Mouse (Mus musculus): ENCODE results near the gene Dlg1. TPM values are rescaled to one million over a fixed set of nuclear protein-coding genes. Genes with fewer than 3 reads are reported as not detected.

Dlg1 gene
- polyA plus RNA-seq, 1 experiment from 2014 or later, result 33.0 TPM

GRCm38 (mm10) chr16:31866911-31867310 is 203.7 kb downstream of the Dlg1 start:
- no peak for ATAC-seq (ENCODE audit: insufficient number of reproducible peaks, insufficient read depth, low FRiP score, low TSS enrichment, low read depth)
- peaks cover 81% of the 10 kb centered on the region for H3K36me3 ChIP-seq

DNA sequence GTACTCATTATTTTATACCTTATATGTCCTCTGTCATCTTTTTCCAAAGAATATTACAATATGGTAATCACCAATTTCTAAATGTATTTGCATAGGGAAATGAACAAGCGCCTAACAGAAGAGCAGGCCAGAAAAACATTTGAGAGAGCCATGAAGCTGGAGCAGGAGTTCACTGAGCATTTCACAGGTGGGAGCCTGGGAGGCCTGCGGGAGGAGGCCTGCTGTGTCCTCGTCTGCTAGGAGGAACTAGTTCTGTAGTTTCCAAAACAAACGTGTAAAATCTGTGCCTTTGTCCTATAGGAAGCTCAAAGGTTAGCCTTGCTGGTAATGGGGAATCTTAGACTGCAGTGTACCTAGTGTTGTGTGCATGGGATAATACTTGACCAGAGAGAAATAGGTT is 204.5 kb downstream of the Dlg1 start:
- no peak overlapping the region for H3K9ac ChIP-seq
- H3K36me3 ChIP-seq, result peaks cover 77% of the 10 kb centered on the region
- 86% methylated on average over 4 of the region's 4 CpGs for WGBS

More at GRCm38 (mm10) chr16:31866911-31867310, 203.7 kb downstream of the Dlg1 start:
- Histone ChIP-seq H3K4me2 (no peak overlapping the region), H3K4me1 (no peaks in the 10 kb centered on the region), H3K9me3 (no peaks in the 10 kb centered on the region), H3K27me3 (no peaks in the 10 kb centered on the region), H3K27ac (no peak overlapping the region), H3K4me3 (no peak overlapping the region), H3K9ac (no peak overlapping the region)
- 86% methylated on average over 3 of the region's 3 CpGs for WGBS

DNA sequence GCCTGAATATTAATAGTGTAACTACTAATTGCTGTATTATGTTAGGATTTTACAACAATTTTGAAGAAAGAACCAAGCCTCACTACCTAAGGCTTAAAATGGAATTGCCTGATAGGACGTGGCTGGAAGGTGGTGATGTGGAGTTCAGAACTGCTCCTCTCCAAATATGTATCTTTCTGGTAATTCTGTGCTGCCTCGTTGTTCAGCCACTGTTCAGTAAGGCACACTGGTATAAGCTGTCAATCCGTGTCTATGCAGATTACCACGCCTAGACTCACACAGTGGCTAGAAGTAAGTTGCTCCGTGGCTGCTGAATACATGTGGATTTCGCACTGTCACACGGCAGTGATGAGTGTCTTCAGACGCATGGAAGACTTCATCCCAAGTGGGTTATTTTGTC is 210.5 kb downstream of the Dlg1 start:
- no peak for ATAC-seq (ENCODE audit: insufficient number of reproducible peaks, insufficient read depth, low FRiP score, low TSS enrichment, low read depth)
- H3K9me3 ChIP-seq, result no peaks in the 10 kb centered on the region
- peaks cover 6% of the 10 kb centered on the region for H3K4me1 ChIP-seq
- H3K27me3 ChIP-seq, result no peaks in the 10 kb centered on the region
- 94% methylated on average over 8 of the region's 8 CpGs for WGBS
- H3K4me3 ChIP-seq, result no peak overlapping the region
- H3K27ac ChIP-seq, result no peak overlapping the region
- H3K36me3 ChIP-seq, result peaks cover 50% of the 10 kb centered on the region
- no peak overlapping the region for H3K4me2 ChIP-seq
- H3K9ac ChIP-seq, result no peak overlapping the region

More for the DNA sequence above, 204.5 kb downstream of the Dlg1 start:
- Histone ChIP-seq H3K27ac (no peak overlapping the region), H3K4me1 (no peaks in the 10 kb centered on the region), H3K4me3 (no peak overlapping the region), H3K4me2 (no peak overlapping the region), H3K27me3 (no peaks in the 10 kb centered on the region), H3K9me3 (no peaks in the 10 kb centered on the region)
- ATAC-seq (ENCODE audit: insufficient number of reproducible peaks, insufficient read depth, low FRiP score, low TSS enrichment, low read depth), result no peak

DNA sequence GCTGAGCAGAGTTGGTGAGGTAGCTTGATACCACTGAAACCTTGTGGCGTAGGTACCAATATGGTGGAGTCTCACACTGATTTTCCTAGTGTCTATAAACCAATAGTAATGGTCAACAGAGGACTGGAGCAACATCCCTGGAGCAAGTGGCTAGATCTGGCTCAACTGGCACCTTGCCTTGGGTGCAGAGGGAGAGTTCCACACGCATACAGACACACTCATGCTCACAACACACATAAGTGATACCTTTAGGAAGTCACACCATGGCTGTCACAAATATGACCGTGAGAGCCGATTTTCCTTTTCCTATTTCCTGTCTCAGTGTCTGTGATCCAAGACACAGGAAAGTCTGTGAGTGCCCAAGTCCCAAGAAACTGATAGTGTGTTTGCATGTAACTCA is 212.1 kb downstream of the Dlg1 start:
- Histone ChIP-seq H3K27ac (no peak overlapping the region), H3K9ac (no peak overlapping the region), H3K4me3 (no peak overlapping the region), H3K4me1 (peaks cover 20% of the 10 kb centered on the region), H3K36me3 (peaks cover 33% of the 10 kb centered on the region), H3K9me3 (no peaks in the 10 kb centered on the region), H3K27me3 (no peaks in the 10 kb centered on the region), H3K4me2 (no peak overlapping the region)
- 96% methylated on average over 4 of the region's 4 CpGs for WGBS
- no peak for ATAC-seq (ENCODE audit: insufficient number of reproducible peaks, insufficient read depth, low FRiP score, low TSS enrichment, low read depth)

GRCm38 (mm10) chr16:31876386-31876785 is 213.1 kb downstream of the Dlg1 start:
- H3K9ac ChIP-seq, result no peak overlapping the region
- H3K4me3 ChIP-seq, result no peak overlapping the region
- H3K27ac ChIP-seq, result no peak overlapping the region
- 82% methylated on average over 10 of the region's 10 CpGs for WGBS
- peaks cover 21% of the 10 kb centered on the region for H3K4me1 ChIP-seq
- H3K27me3 ChIP-seq, result no peaks in the 10 kb centered on the region
- no peaks in the 10 kb centered on the region for H3K9me3 ChIP-seq
- peaks cover 23% of the 10 kb centered on the region for H3K36me3 ChIP-seq
- no peak for ATAC-seq (ENCODE audit: insufficient number of reproducible peaks, insufficient read depth, low FRiP score, low TSS enrichment, low read depth)
- no peak overlapping the region for H3K4me2 ChIP-seq

GRCm38 (mm10) chr16:31878052-31878451 is 214.8 kb downstream of the Dlg1 start:
- no peaks in the 10 kb centered on the region for H3K9me3 ChIP-seq
- H3K36me3 ChIP-seq, result peaks cover 16% of the 10 kb centered on the region
- no peak overlapping the region for H3K27ac ChIP-seq
- no peak overlapping the region for H3K4me3 ChIP-seq
- no peak overlapping the region for H3K9ac ChIP-seq
- ATAC-seq (ENCODE audit: insufficient number of reproducible peaks, insufficient read depth, low FRiP score, low TSS enrichment, low read depth), result no peak
- H3K4me2 ChIP-seq, result no peak overlapping the region
- no peaks in the 10 kb centered on the region for H3K27me3 ChIP-seq
- 70% methylated on average over 6 of the region's 6 CpGs for WGBS
- H3K4me1 ChIP-seq, result peaks cover 28% of the 10 kb centered on the region

DNA sequence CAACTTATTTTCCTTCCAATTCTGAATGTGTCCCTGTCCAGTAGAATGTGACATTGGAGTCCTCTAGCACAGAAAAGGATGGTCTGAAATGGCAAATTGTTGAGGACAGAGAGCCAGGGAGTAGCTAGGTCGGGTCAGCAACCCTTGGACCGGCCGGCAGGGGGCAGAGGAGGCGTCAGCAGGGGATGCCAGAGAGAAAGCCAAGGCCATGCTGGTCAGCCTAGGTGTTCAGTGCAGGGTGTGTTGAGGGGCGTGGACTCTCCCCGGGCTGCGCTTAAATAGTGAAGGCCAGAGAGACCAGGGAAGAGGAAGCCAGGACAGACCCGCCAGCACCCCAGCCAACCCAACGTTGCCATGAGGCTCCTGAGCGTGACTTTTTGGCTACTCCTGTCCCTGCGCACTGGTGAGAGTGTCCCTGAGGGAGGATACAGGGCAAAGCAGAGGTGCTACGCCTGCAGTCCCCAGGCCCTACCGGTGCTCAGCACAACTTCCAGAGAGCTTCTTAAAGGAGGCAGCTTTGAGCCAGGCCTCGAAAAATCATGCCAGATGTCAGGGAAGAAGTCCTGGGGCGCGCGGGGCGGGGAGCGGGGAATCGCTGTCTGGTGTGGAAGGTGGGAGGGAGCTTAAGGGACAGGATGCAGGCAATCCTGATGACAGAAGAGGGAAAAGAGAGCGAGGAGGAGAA is 215.5 kb downstream of the Dlg1 start, which contains the start of gene Meltf:
Gene Meltf, plus strand, starts transcription at position 238 of the 685 bp plus-strand sequence.
- 0 out of 2 replicates have a peak within 1 kb of the TSS, but pooled peaks have one; percentile 49 for H3K9ac ChIP-seq
- 19% methylated on average over 21 of the region's 21 CpGs for WGBS
- ATAC-seq (ENCODE audit: insufficient number of reproducible peaks, insufficient read depth, low FRiP score, low TSS enrichment, low read depth), result peak; percentile 35; the same call in 1 of the 2 replicates

DNA sequence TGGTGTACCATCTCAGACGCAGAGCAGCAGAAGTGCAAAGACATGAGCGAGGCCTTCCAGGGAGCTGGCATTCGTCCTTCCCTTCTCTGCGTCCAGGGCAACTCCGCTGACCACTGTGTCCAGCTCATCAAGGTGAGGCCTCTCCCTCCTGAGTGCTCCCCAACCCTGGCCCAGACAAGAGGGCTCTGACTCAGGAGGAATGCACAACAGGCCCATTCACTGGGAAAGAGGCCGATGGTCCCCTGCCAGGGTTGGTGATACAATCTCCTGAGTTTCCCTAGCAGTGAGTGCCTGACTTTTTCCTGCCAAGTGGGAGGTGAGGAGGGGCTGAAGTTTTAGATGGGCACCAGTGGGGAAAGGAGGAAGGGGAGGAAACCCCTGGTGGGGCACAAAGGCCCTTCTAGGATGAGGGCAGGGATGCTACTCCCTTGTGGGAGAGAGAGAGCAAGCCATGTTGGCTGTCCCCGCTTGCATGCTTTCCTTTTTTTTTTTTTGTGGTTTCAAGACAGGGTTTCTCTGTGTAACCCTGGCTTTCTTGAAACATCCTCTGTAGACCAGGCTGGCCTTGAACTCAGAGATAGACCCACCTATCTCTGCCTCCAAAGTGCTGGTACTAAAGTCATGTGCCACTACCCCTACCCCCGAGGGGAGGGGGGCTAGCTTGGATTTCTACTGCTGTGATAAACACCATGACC is 217.1 kb downstream of the Dlg1 start:
- Histone ChIP-seq H3K4me2 (no peak overlapping the region), H3K36me3 (no peaks in the 10 kb centered on the region), H3K9ac (0 out of 2 replicates have a peak overlapping the region, but pooled peaks have one; percentile 36), H3K27ac (peak overlapping the region; percentile 78), H3K4me1 (peaks cover 35% of the 10 kb centered on the region), H3K9me3 (no peaks in the 10 kb centered on the region), H3K27me3 (no peaks in the 10 kb centered on the region), H3K4me3 (no peak overlapping the region)
- 76% methylated on average over 8 of the region's 8 CpGs for WGBS
- ATAC-seq (ENCODE audit: insufficient number of reproducible peaks, insufficient read depth, low FRiP score, low TSS enrichment, low read depth), result no peak

More for the DNA sequence above, 215.5 kb downstream of the Dlg1 start, which contains the start of gene Meltf:
- peaks cover 30% of the 10 kb centered on the region for H3K4me1 ChIP-seq
- no peaks in the 10 kb centered on the region for H3K9me3 ChIP-seq
- peak within 1 kb of the TSS; percentile 51 for H3K4me2 ChIP-seq
- no peak within 1 kb of the TSS for H3K27ac ChIP-seq
- peak within 1 kb of the TSS; percentile 20 for H3K4me3 ChIP-seq
- peaks cover 12% of the 10 kb centered on the region for H3K36me3 ChIP-seq
- H3K27me3 ChIP-seq, result no peaks in the 10 kb centered on the region

- 63% methylated on average over 9 of the region's 9 CpGs for WGBS
- H3K9ac ChIP-seq, result no peak overlapping the region
- no peaks in the 10 kb centered on the region for H3K9me3 ChIP-seq
- no peak overlapping the region for H3K4me2 ChIP-seq
- peaks cover 35% of the 10 kb centered on the region for H3K4me1 ChIP-seq
- H3K4me3 ChIP-seq, result no peak overlapping the region
- no peaks in the 10 kb centered on the region for H3K27me3 ChIP-seq
- no peak for ATAC-seq (ENCODE audit: insufficient number of reproducible peaks, insufficient read depth, low FRiP score, low TSS enrichment, low read depth)
- no peak overlapping the region for H3K27ac ChIP-seq
- H3K36me3 ChIP-seq, result no peaks in the 10 kb centered on the region
These were observed 219.2 kb downstream of the Dlg1 start for GRCm38 (mm10) chr16:31882381-31882908.

DNA sequence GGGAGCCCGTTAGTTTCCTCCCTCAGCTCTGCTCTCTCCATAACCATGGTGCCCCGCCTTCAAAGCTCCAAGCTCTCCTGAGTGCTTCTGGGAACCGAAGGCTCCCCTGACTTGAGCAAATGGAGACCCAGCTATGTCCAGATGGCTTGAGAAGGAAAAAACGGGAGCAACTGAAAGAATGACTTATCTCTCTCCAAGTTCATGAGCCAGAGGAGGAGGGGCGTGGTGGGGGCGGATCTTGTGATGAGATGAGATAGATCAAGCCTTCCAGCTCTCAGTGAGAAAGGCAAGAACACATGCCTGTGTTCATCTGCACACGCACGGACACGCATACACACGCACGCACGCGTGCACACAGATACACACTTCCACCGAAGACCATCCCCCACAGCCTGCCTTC is 220.1 kb downstream of the Dlg1 start:
- no peak overlapping the region for H3K9ac ChIP-seq
- WGBS, result 74% methylated on average over 14 of the region's 14 CpGs
- no peaks in the 10 kb centered on the region for H3K27me3 ChIP-seq
- no peaks in the 10 kb centered on the region for H3K36me3 ChIP-seq
- H3K4me1 ChIP-seq, result peaks cover 34% of the 10 kb centered on the region
- H3K9me3 ChIP-seq, result no peaks in the 10 kb centered on the region
- ATAC-seq (ENCODE audit: insufficient number of reproducible peaks, insufficient read depth, low FRiP score, low TSS enrichment, low read depth), result no peak
- no peak overlapping the region for H3K4me3 ChIP-seq
- H3K27ac ChIP-seq, result no peak overlapping the region
- H3K4me2 ChIP-seq, result peak overlapping the region; percentile 41

GRCm38 (mm10) chr16:31883902-31884301 is 220.7 kb downstream of the Dlg1 start:
- no peaks in the 10 kb centered on the region for H3K9me3 ChIP-seq
- H3K4me1 ChIP-seq, result peaks cover 28% of the 10 kb centered on the region
- H3K4me2 ChIP-seq, result peak overlapping the region; percentile 41
- WGBS, result 10% methylated on average over 6 of the region's 6 CpGs
- no peak overlapping the region for H3K27ac ChIP-seq
- H3K4me3 ChIP-seq, result no peak overlapping the region
- H3K27me3 ChIP-seq, result no peaks in the 10 kb centered on the region
- no peaks in the 10 kb centered on the region for H3K36me3 ChIP-seq
- 0 out of 2 replicates have a peak, but pooled peaks have one; percentile 33 for ATAC-seq (ENCODE audit: insufficient number of reproducible peaks, insufficient read depth, low FRiP score, low TSS enrichment, low read depth)
- H3K9ac ChIP-seq, result no peak overlapping the region
